Mouse (Mus musculus): ENCODE results near the gene Trpv3. TPM values are rescaled to one million over a fixed set of nuclear protein-coding genes. Genes with fewer than 3 reads are reported as not detected.

Gene Trpv3
- polyA plus RNA-seq, 1 experiment, result under 0.01 TPM

GRCm38 (mm10) chr11:73228881-73229280 lies 38.3 kb upstream of the Trpv3 start:
- H3K27me3 ChIP-seq (ENCODE audit: control insufficient read depth, insufficient read depth, insufficient read length), result no peaks in the 10 kb centered on the region
- no peaks in the 10 kb centered on the region for H3K79me3 ChIP-seq (ENCODE audit: low read depth)
- no peak overlapping the region for H3K4me3 ChIP-seq (ENCODE audit: insufficient read depth, poor library complexity, severe bottlenecking)
- H3ac ChIP-seq (ENCODE audit: control insufficient read depth, insufficient read length, low read depth), result no peak overlapping the region
- H3K79me2 ChIP-seq (ENCODE audit: control insufficient read depth, insufficient read depth), result no peaks in the 10 kb centered on the region
- no peaks in the 10 kb centered on the region for H3K36me3 ChIP-seq (ENCODE audit: control insufficient read depth, insufficient read depth)
- no peak for TF ChIP-seq MYOG (IDR thresholded peaks at IDR 0.05; ENCODE audit: control insufficient read depth, extremely low read depth, insufficient read length)
- no peak for TF ChIP-seq CEBPB (IDR thresholded peaks at IDR 0.05; ENCODE audit: low read depth)
- TF ChIP-seq CTCF (IDR thresholded peaks at IDR 0.05; ENCODE audit: control insufficient read depth, insufficient read depth, insufficient read length), result no peak
- TF ChIP-seq USF1 (IDR thresholded peaks at IDR 0.05; ENCODE audit: low read depth), result no peak

- no peaks in the 10 kb centered on the region for H3K79me2 ChIP-seq (ENCODE audit: control insufficient read depth, insufficient read depth)
- no peaks in the 10 kb centered on the region for H3K36me3 ChIP-seq (ENCODE audit: control insufficient read depth, insufficient read depth)
- H3K27me3 ChIP-seq (ENCODE audit: control insufficient read depth, insufficient read depth, insufficient read length), result no peaks in the 10 kb centered on the region
- H3ac ChIP-seq (ENCODE audit: control insufficient read depth, insufficient read length, low read depth), result no peak overlapping the region
- no peaks in the 10 kb centered on the region for H3K79me3 ChIP-seq (ENCODE audit: low read depth)
- no peak overlapping the region for H3K4me3 ChIP-seq (ENCODE audit: insufficient read depth, poor library complexity, severe bottlenecking)
- TF ChIP-seq CEBPB (IDR thresholded peaks at IDR 0.05; ENCODE audit: low read depth), result no peak
Observed at GRCm38 (mm10) chr11:73230081-73230480, 37.1 kb upstream of the Trpv3 start.

- no peaks in the 10 kb centered on the region for H3K79me3 ChIP-seq (ENCODE audit: low read depth)
- TF ChIP-seq FOSL1 (IDR thresholded peaks at IDR 0.05; ENCODE audit: insufficient read depth, low read length, poor library complexity, severe bottlenecking) (no peak), CTCF (IDR thresholded peaks at IDR 0.05; ENCODE audit: control insufficient read depth, insufficient read depth, insufficient read length) (no peak), USF1 (IDR thresholded peaks at IDR 0.05; ENCODE audit: low read depth) (peak; percentile 19)
- H3ac ChIP-seq (ENCODE audit: control insufficient read depth, insufficient read length, low read depth), result no peak overlapping the region
- H3K4me3 ChIP-seq (ENCODE audit: insufficient read depth, poor library complexity, severe bottlenecking), result no peak overlapping the region
- no peaks in the 10 kb centered on the region for H3K79me2 ChIP-seq (ENCODE audit: control insufficient read depth, insufficient read depth)
- no peaks in the 10 kb centered on the region for H3K36me3 ChIP-seq (ENCODE audit: control insufficient read depth, insufficient read depth)
- H3K27me3 ChIP-seq (ENCODE audit: control insufficient read depth, insufficient read depth, insufficient read length), result peaks cover 2% of the 10 kb centered on the region
Observed at GRCm38 (mm10) chr11:73232513-73232912, 34.7 kb upstream of the Trpv3 start.

- no peak for TF ChIP-seq CEBPB (IDR thresholded peaks at IDR 0.05; ENCODE audit: low read depth)
- TF ChIP-seq MAX (IDR thresholded peaks at IDR 0.05), result no peak
- TF ChIP-seq MYOG (IDR thresholded peaks at IDR 0.05; ENCODE audit: control insufficient read depth, extremely low read depth, insufficient read length), result no peak
- TF ChIP-seq FOSL1 (IDR thresholded peaks at IDR 0.05; ENCODE audit: insufficient read depth, low read length, poor library complexity, severe bottlenecking), result no peak
- TF ChIP-seq CTCF (IDR thresholded peaks at IDR 0.05; ENCODE audit: control insufficient read depth, insufficient read depth, insufficient read length), result no peak
- no peak for TF ChIP-seq USF1 (IDR thresholded peaks at IDR 0.05; ENCODE audit: low read depth)
- TF ChIP-seq MYOD1 (IDR thresholded peaks at IDR 0.05; ENCODE audit: control insufficient read depth, insufficient read length, low read depth), result no peak
- Histone ChIP-seq H3ac (ENCODE audit: control insufficient read depth, insufficient read length, low read depth) (no peak within 1 kb of the TSS), H3K79me3 (ENCODE audit: low read depth) (no peaks in the 10 kb centered on the region), H3K4me3 (ENCODE audit: insufficient read depth, poor library complexity, severe bottlenecking) (no peak within 1 kb of the TSS), H3K79me2 (ENCODE audit: control insufficient read depth, insufficient read depth) (no peaks in the 10 kb centered on the region), H3K36me3 (ENCODE audit: control insufficient read depth, insufficient read depth) (no peaks in the 10 kb centered on the region), H3K27me3 (ENCODE audit: control insufficient read depth, insufficient read depth, insufficient read length) (peaks cover 3% of the 10 kb centered on the region)
Observed at GRCm38 (mm10) chr11:73233992-73234391, 33.2 kb upstream of the Trpv3 start, which contains the start of gene Trpv1. Gene Trpv1, plus strand, starts transcription at chr11:73234292.

GRCm38 (mm10) chr11:73235990-73236701 lies 31.0 kb upstream of the Trpv3 start:
- H3K79me3 ChIP-seq (ENCODE audit: low read depth), result no peaks in the 10 kb centered on the region
- no peak overlapping the region for H3ac ChIP-seq (ENCODE audit: control insufficient read depth, insufficient read length, low read depth)
- TF ChIP-seq FOSL1 (IDR thresholded peaks at IDR 0.05; ENCODE audit: insufficient read depth, low read length, poor library complexity, severe bottlenecking), result no peak
- no peak for TF ChIP-seq MAX (IDR thresholded peaks at IDR 0.05)
- no peak for TF ChIP-seq CEBPB (IDR thresholded peaks at IDR 0.05; ENCODE audit: low read depth)
- no peak for TF ChIP-seq MYOG (IDR thresholded peaks at IDR 0.05; ENCODE audit: control insufficient read depth, extremely low read depth, insufficient read length)
- TF ChIP-seq CTCF (IDR thresholded peaks at IDR 0.05; ENCODE audit: control insufficient read depth, insufficient read depth, insufficient read length), result no peak
- no peak for TF ChIP-seq USF1 (IDR thresholded peaks at IDR 0.05; ENCODE audit: low read depth)
- no peak for TF ChIP-seq MYOD1 (IDR thresholded peaks at IDR 0.05; ENCODE audit: control insufficient read depth, insufficient read length, low read depth)
- no peaks in the 10 kb centered on the region for H3K36me3 ChIP-seq (ENCODE audit: control insufficient read depth, insufficient read depth)
- H3K4me3 ChIP-seq (ENCODE audit: insufficient read depth, poor library complexity, severe bottlenecking), result no peak overlapping the region
- peaks cover 3% of the 10 kb centered on the region for H3K27me3 ChIP-seq (ENCODE audit: control insufficient read depth, insufficient read depth, insufficient read length)
- no peaks in the 10 kb centered on the region for H3K79me2 ChIP-seq (ENCODE audit: control insufficient read depth, insufficient read depth)

- H3K79me3 ChIP-seq (ENCODE audit: low read depth), result no peaks in the 10 kb centered on the region
- H3K4me3 ChIP-seq (ENCODE audit: insufficient read depth, poor library complexity, severe bottlenecking), result no peak overlapping the region
- TF ChIP-seq FOSL1 (IDR thresholded peaks at IDR 0.05; ENCODE audit: insufficient read depth, low read length, poor library complexity, severe bottlenecking) (no peak), USF1 (IDR thresholded peaks at IDR 0.05; ENCODE audit: low read depth) (no peak), CTCF (IDR thresholded peaks at IDR 0.05; ENCODE audit: control insufficient read depth, insufficient read depth, insufficient read length) (no peak), MYOG (IDR thresholded peaks at IDR 0.05; ENCODE audit: control insufficient read depth, extremely low read depth, insufficient read length) (no peak), MYOD1 (IDR thresholded peaks at IDR 0.05; ENCODE audit: control insufficient read depth, insufficient read length, low read depth) (no peak), CEBPB (IDR thresholded peaks at IDR 0.05; ENCODE audit: low read depth) (no peak), MAX (IDR thresholded peaks at IDR 0.05) (no peak)
- H3K36me3 ChIP-seq (ENCODE audit: control insufficient read depth, insufficient read depth), result no peaks in the 10 kb centered on the region
- H3ac ChIP-seq (ENCODE audit: control insufficient read depth, insufficient read length, low read depth), result no peak overlapping the region
- no peaks in the 10 kb centered on the region for H3K79me2 ChIP-seq (ENCODE audit: control insufficient read depth, insufficient read depth)
- H3K27me3 ChIP-seq (ENCODE audit: control insufficient read depth, insufficient read depth, insufficient read length), result peaks cover 3% of the 10 kb centered on the region
Observed at GRCm38 (mm10) chr11:73236731-73237130, 30.5 kb upstream of the Trpv3 start.
